Mouse (Mus musculus): Measurements from ENCODE around the gene Olfr1009. TPM values are rescaled to one million over a fixed set of nuclear protein-coding genes. Genes with fewer than 3 reads are reported as not detected.

The Olfr1009 gene
- polyA plus RNA-seq (2014; fragmentation: Illumina TruSeq; extraction: RNeasy Lipid Tissue Mini Kit (QIAGEN cat#74804); ENCODE audit: low read depth, low replicate concordance), result not detected

GRCm38 (mm10) chr2:85715119-85715518 is at the start of gene Olfr1009:
Gene Olfr1009 (plus strand): TSS chr2:85715419.

GRCm38 (mm10) chr2:85678667-85679066 is 36.6 kb upstream of the Olfr1009 start, which contains the start of gene Olfr1006:
Gene Olfr1006 (minus strand): TSS chr2:85678767.

GRCm38 (mm10) chr2:85689131-85689530 is 26.1 kb upstream of the Olfr1009 start, which contains the start of gene Olfr1008:
Gene Olfr1008 (plus strand): TSS chr2:85689431.

GRCm38 (mm10) chr2:85762666-85763065 is 47.4 kb downstream of the Olfr1009 start, which contains the start of gene Olfr1012:
Gene Olfr1012 (minus strand): TSS chr2:85762766.

GRCm38 (mm10) chr2:85766798-85767197 is 51.6 kb downstream of the Olfr1009 start, which contains the start of gene Olfr1013:
Gene Olfr1013 (plus strand): TSS chr2:85767098.

GRCm38 (mm10) chr2:85772413-85772812 is 57.2 kb downstream of the Olfr1009 start, which contains the start of gene Olfr1014:
Gene Olfr1014 (plus strand): TSS chr2:85772713.

Other genes starting within 250 kb of the Olfr1009 start
- 0.64 TPM for gene 4833423E24Rik, start 196.4 kb upstream of the Olfr1009 start, polyA plus RNA-seq (2014; fragmentation: Illumina TruSeq; extraction: RNeasy Lipid Tissue Mini Kit (QIAGEN cat#74804); ENCODE audit: low read depth, low replicate concordance)
- not detected for gene Olfr996, start 136.2 kb upstream of the Olfr1009 start, polyA plus RNA-seq (2014; fragmentation: Illumina TruSeq; extraction: RNeasy Lipid Tissue Mini Kit (QIAGEN cat#74804); ENCODE audit: low read depth, low replicate concordance)
- not detected for gene Olfr998, start 126.5 kb upstream of the Olfr1009 start, polyA plus RNA-seq (2014; fragmentation: Illumina TruSeq; extraction: RNeasy Lipid Tissue Mini Kit (QIAGEN cat#74804); ENCODE audit: low read depth, low replicate concordance)
- not detected for gene Olfr1000, start 103.5 kb upstream of the Olfr1009 start, polyA plus RNA-seq (2014; fragmentation: Illumina TruSeq; extraction: RNeasy Lipid Tissue Mini Kit (QIAGEN cat#74804); ENCODE audit: low read depth, low replicate concordance)
- not detected for gene Olfr1002, start 64.7 kb upstream of the Olfr1009 start, polyA plus RNA-seq (2014; fragmentation: Illumina TruSeq; extraction: RNeasy Lipid Tissue Mini Kit (QIAGEN cat#74804); ENCODE audit: low read depth, low replicate concordance)
- not detected for gene Olfr154, start 51.0 kb upstream of the Olfr1009 start, polyA plus RNA-seq (2014; fragmentation: Illumina TruSeq; extraction: RNeasy Lipid Tissue Mini Kit (QIAGEN cat#74804); ENCODE audit: low read depth, low replicate concordance)
- not detected for gene Olfr1006, start 36.7 kb upstream of the Olfr1009 start, polyA plus RNA-seq (2014; fragmentation: Illumina TruSeq; extraction: RNeasy Lipid Tissue Mini Kit (QIAGEN cat#74804); ENCODE audit: low read depth, low replicate concordance)
- gene Olfr1008, start 26.0 kb upstream of the Olfr1009 start, polyA plus RNA-seq (2014; fragmentation: Illumina TruSeq; extraction: RNeasy Lipid Tissue Mini Kit (QIAGEN cat#74804); ENCODE audit: low read depth, low replicate concordance), result not detected
- not detected for gene Olfr1012, start 47.3 kb downstream of the Olfr1009 start, polyA plus RNA-seq (2014; fragmentation: Illumina TruSeq; extraction: RNeasy Lipid Tissue Mini Kit (QIAGEN cat#74804); ENCODE audit: low read depth, low replicate concordance)
- 0.47 TPM for gene Olfr1013, start 51.7 kb downstream of the Olfr1009 start, polyA plus RNA-seq (2014; fragmentation: Illumina TruSeq; extraction: RNeasy Lipid Tissue Mini Kit (QIAGEN cat#74804); ENCODE audit: low read depth, low replicate concordance)
- not detected for gene Olfr1014, start 57.3 kb downstream of the Olfr1009 start, polyA plus RNA-seq (2014; fragmentation: Illumina TruSeq; extraction: RNeasy Lipid Tissue Mini Kit (QIAGEN cat#74804); ENCODE audit: low read depth, low replicate concordance)
- not detected for gene Olfr1015, start 66.6 kb downstream of the Olfr1009 start, polyA plus RNA-seq (2014; fragmentation: Illumina TruSeq; extraction: RNeasy Lipid Tissue Mini Kit (QIAGEN cat#74804); ENCODE audit: low read depth, low replicate concordance)
- gene Olfr1016, start 87.1 kb downstream of the Olfr1009 start, polyA plus RNA-seq (2014; fragmentation: Illumina TruSeq; extraction: RNeasy Lipid Tissue Mini Kit (QIAGEN cat#74804); ENCODE audit: low read depth, low replicate concordance), result not detected
- gene Olfr1018, start 103.1 kb downstream of the Olfr1009 start, polyA plus RNA-seq (2014; fragmentation: Illumina TruSeq; extraction: RNeasy Lipid Tissue Mini Kit (QIAGEN cat#74804); ENCODE audit: low read depth, low replicate concordance), result not detected
- not detected for gene Olfr1019, start 130.1 kb downstream of the Olfr1009 start, polyA plus RNA-seq (2014; fragmentation: Illumina TruSeq; extraction: RNeasy Lipid Tissue Mini Kit (QIAGEN cat#74804); ENCODE audit: low read depth, low replicate concordance)
- gene Olfr1020, start 131.6 kb downstream of the Olfr1009 start, polyA plus RNA-seq (2014; fragmentation: Illumina TruSeq; extraction: RNeasy Lipid Tissue Mini Kit (QIAGEN cat#74804); ENCODE audit: low read depth, low replicate concordance), result not detected
- not detected for gene Olfr1022, start 153.2 kb downstream of the Olfr1009 start, polyA plus RNA-seq (2014; fragmentation: Illumina TruSeq; extraction: RNeasy Lipid Tissue Mini Kit (QIAGEN cat#74804); ENCODE audit: low read depth, low replicate concordance)
- not detected for gene Olfr1023, start 170.2 kb downstream of the Olfr1009 start, polyA plus RNA-seq (2014; fragmentation: Illumina TruSeq; extraction: RNeasy Lipid Tissue Mini Kit (QIAGEN cat#74804); ENCODE audit: low read depth, low replicate concordance)
- not detected for gene Olfr1024, start 189.6 kb downstream of the Olfr1009 start, polyA plus RNA-seq (2014; fragmentation: Illumina TruSeq; extraction: RNeasy Lipid Tissue Mini Kit (QIAGEN cat#74804); ENCODE audit: low read depth, low replicate concordance)
- gene Olfr1025-ps1, start 199.8 kb downstream of the Olfr1009 start, polyA plus RNA-seq (2014; fragmentation: Illumina TruSeq; extraction: RNeasy Lipid Tissue Mini Kit (QIAGEN cat#74804); ENCODE audit: low read depth, low replicate concordance), result not detected
- not detected for gene Olfr1026, start 206.1 kb downstream of the Olfr1009 start, polyA plus RNA-seq (2014; fragmentation: Illumina TruSeq; extraction: RNeasy Lipid Tissue Mini Kit (QIAGEN cat#74804); ENCODE audit: low read depth, low replicate concordance)
- not detected for gene Olfr1028, start 235.0 kb downstream of the Olfr1009 start, polyA plus RNA-seq (2014; fragmentation: Illumina TruSeq; extraction: RNeasy Lipid Tissue Mini Kit (QIAGEN cat#74804); ENCODE audit: low read depth, low replicate concordance)